Comparison of ENCODE assay signal across 14 mouse cellular contexts in genomic region chr14:105862199-105862598, GRCm38 (mm10).
"Had no signal": no experiment of that assay in that cellular context is flagged by ENCODE, and none has a peak within 500 bp of the region (broad histone marks: within the 10 kb centered on the region; RNA-seq: fewer than 3 reads in every experiment).

No protein-coding gene starts in this region.

- H3K36me3 ChIP-seq: limb, embryonic 13.5 days; midbrain, embryonic 10.5 days had no signal

- H3K4me1 ChIP-seq: limb, embryonic 13.5 days had no signal

- H3K4me3 ChIP-seq: limb, embryonic 13.5 days; midbrain, embryonic 10.5 days had no signal

- DNase-seq: kidney, adult 8-10 months; kidney, postnatal 25 days; layer of hippocampus, adult 9-11 months; layer of hippocampus, postnatal 36 days; lung, adult 18-20 months; lung, postnatal 36 days; thymus, adult 18-20 months; thymus, postnatal 14 days had no signal

- H3K9ac ChIP-seq: limb, embryonic 13.5 days; liver, embryonic 14.5 days had no signal

- H3K4me2 ChIP-seq: limb, embryonic 13.5 days had no signal

- ATAC-seq: lung, postnatal 0 days; midbrain, embryonic 16.5 days had no signal

- H3K27ac ChIP-seq: limb, embryonic 13.5 days; liver, embryonic 14.5 days; midbrain, embryonic 10.5 days; stomach, postnatal 0 days had no signal

- H3K27me3 ChIP-seq: limb, embryonic 13.5 days had no signal

- H3K9me3 ChIP-seq: limb, embryonic 13.5 days; midbrain, embryonic 10.5 days had no signal
